Mouse (Mus musculus): ENCODE data around the gene Cygb. TPM values are rescaled to one million over a fixed set of nuclear protein-coding genes. Genes with fewer than 3 reads are reported as not detected.

Cygb gene
- 2.1 and 2.2 TPM in 2 replicates for total RNA-seq (2012; rRNA removed)
- 1 to 10 TPM in 1 of 2 experiments, not detected in 1; 8.7 TPM for polyA plus RNA-seq (2012; ENCODE audit: insufficient read depth in 1 of 2, insufficient read length in 2 of 2, low read depth in 1 of 2, low replicate concordance in 2 of 2, missing spikeins in 1 of 2)

- no peaks in the 10 kb centered on the region; the same call in 1 of the 2 replicates for H3K79me2 ChIP-seq (ENCODE audit: control insufficient read depth, insufficient read depth, low read length, poor library complexity)
- peak within 1 kb of the TSS; percentile 57 for H3K9ac ChIP-seq (ENCODE audit: control insufficient read depth, low read depth, low read length, poor library complexity, severe bottlenecking)
- H3K4me3 ChIP-seq (ENCODE audit: control insufficient read depth in 1 of 2, insufficient read depth in 1 of 2, low read depth in 2 of 2, low read length in 2 of 2) = peak within 1 kb of the TSS; percentile 56 to 57
- H3K27ac ChIP-seq (ENCODE audit: control insufficient read depth, low read depth, low read length) = no peak within 1 kb of the TSS
- peaks cover 5 to 38% of the 10 kb centered on the region in 2 experiments for H3K4me1 ChIP-seq (ENCODE audit: control insufficient read depth in 1 of 2, insufficient read depth in 2 of 2, low read length in 2 of 2)
- peaks cover 0 to 10% of the 10 kb centered on the region in 2 experiments; a peak in 2 of 4 replicates for H3K36me3 ChIP-seq (ENCODE audit: control insufficient read depth in 1 of 2, insufficient read depth in 2 of 2, low read length in 2 of 2)
- 0 out of 2 replicates have a peak, but pooled peaks have one; percentile 17 for TF ChIP-seq SIN3A (IDR thresholded peaks at IDR 0.05; ENCODE audit: low read length)
- TF ChIP-seq JUND (IDR thresholded peaks at IDR 0.05; ENCODE audit: low read depth, low read length) = no peak
- TF ChIP-seq ZNF384 (IDR thresholded peaks at IDR 0.05; ENCODE audit: low read depth, low read length) = no peak
- no peak for TF ChIP-seq MXI1 (IDR thresholded peaks at IDR 0.05; ENCODE audit: low read depth, low read length)
- TF ChIP-seq SMC3 (IDR thresholded peaks at IDR 0.05; ENCODE audit: low read depth, low read length) = no peak
- TF ChIP-seq ZKSCAN1 (IDR thresholded peaks at IDR 0.05; ENCODE audit: low read depth, low read length) = no peak
- TF ChIP-seq TAL1 (IDR thresholded peaks at IDR 0.05; ENCODE audit: low read length) = no peak
- TF ChIP-seq USF2 (IDR thresholded peaks at IDR 0.05; ENCODE audit: borderline replicate concordance in 1 of 2, insufficient read depth in 1 of 2, low read depth in 1 of 2, low read length in 2 of 2) = no peak
- no peak for TF ChIP-seq GATA1 (IDR thresholded peaks at IDR 0.05; ENCODE audit: low read depth, low read length)
- TF ChIP-seq RAD21 (IDR thresholded peaks at IDR 0.05; ENCODE audit: low read depth, low read length) = no peak
- TF ChIP-seq MAFK (IDR thresholded peaks at IDR 0.05; ENCODE audit: borderline replicate concordance, low read depth, low read length) = no peak
- 0 out of 2 replicates have a peak, but pooled peaks have one; percentile 12 for TF ChIP-seq USF1 (IDR thresholded peaks at IDR 0.05; ENCODE audit: low read depth, low read length)
- no peak for TF ChIP-seq NELFE (IDR thresholded peaks at IDR 0.05; ENCODE audit: low read depth, low read length)
- no peak for TF ChIP-seq ELF1 (IDR thresholded peaks at IDR 0.05; ENCODE audit: low read depth, low read length)
- no peak for TF ChIP-seq HCFC1 (IDR thresholded peaks at IDR 0.05; ENCODE audit: low read depth, low read length)
- peaks cover 0 to 7% of the 10 kb centered on the region in 2 experiments; a peak in 1 of 4 replicates for H3K27me3 ChIP-seq (ENCODE audit: control insufficient read depth in 1 of 2, insufficient read depth in 2 of 2, low read length in 2 of 2)
- no peaks in the 10 kb centered on the region for H3K9me3 ChIP-seq (replicated peaks; ENCODE audit: insufficient read depth, low read length)
- peak; percentile 65 for DNase-seq (ENCODE audit: low read depth, low spot score)
Measured at GRCm38 (mm10) chr11:116654255-116654821, at the start of gene Cygb. Gene Cygb (minus strand): TSS chr11:116654313.

GRCm38 (mm10) chr11:116701377-116701841 lies 47.3 kb upstream of the Cygb start:
- H3K9me3 ChIP-seq (replicated peaks; ENCODE audit: insufficient read depth, low read length) = no peaks in the 10 kb centered on the region
- H3K36me3 ChIP-seq (ENCODE audit: control insufficient read depth in 1 of 2, insufficient read depth in 2 of 2, low read length in 2 of 2) = no peaks in the 10 kb centered on the region
- no peak overlapping the region for H3K4me3 ChIP-seq (ENCODE audit: control insufficient read depth in 1 of 2, insufficient read depth in 1 of 2, low read depth in 2 of 2, low read length in 2 of 2)
- no peaks in the 10 kb centered on the region for H3K79me2 ChIP-seq (ENCODE audit: control insufficient read depth, insufficient read depth, low read length, poor library complexity)
- H3K9ac ChIP-seq (ENCODE audit: control insufficient read depth, low read depth, low read length, poor library complexity, severe bottlenecking) = no peak overlapping the region
- no peaks in the 10 kb centered on the region for H3K4me1 ChIP-seq (ENCODE audit: control insufficient read depth in 1 of 2, insufficient read depth in 2 of 2, low read length in 2 of 2)
- TF ChIP-seq NRF1 (IDR thresholded peaks at IDR 0.05; ENCODE audit: insufficient read depth, low read depth, low read length, poor library complexity, severe bottlenecking) = no peak
- no peak for TF ChIP-seq JUND (IDR thresholded peaks at IDR 0.05; ENCODE audit: low read depth, low read length)
- no peak for DNase-seq (ENCODE audit: low read depth, low spot score)
- no peaks in the 10 kb centered on the region; a peak in 1 of 4 replicates for H3K27me3 ChIP-seq (ENCODE audit: control insufficient read depth in 1 of 2, insufficient read depth in 2 of 2, low read length in 2 of 2)
- no peak overlapping the region for H3K27ac ChIP-seq (ENCODE audit: control insufficient read depth, low read depth, low read length)
